Mouse (Mus musculus) E14TG2a.4 (cell line): ENCODE measurements around the gene Umodl1.

Source experiments
- CTCF ChIP-seq: conservative IDR thresholded peaks from 2 replicates; pipeline ENCODE4 v1.5.1; 2014; ENCODE audit warnings: low read length
- NANOG ChIP-seq: IDR thresholded peaks from 2 replicates; pipeline ENCODE4 v1.6.1; 2014; ENCODE audit warnings: borderline replicate concordance, low read length, mixed read lengths
- POU5F1 ChIP-seq: IDR thresholded peaks from 2 replicates; pipeline ENCODE4 v1.6.1; 2014; ENCODE audit warnings: low read length, borderline replicate concordance

DNA sequence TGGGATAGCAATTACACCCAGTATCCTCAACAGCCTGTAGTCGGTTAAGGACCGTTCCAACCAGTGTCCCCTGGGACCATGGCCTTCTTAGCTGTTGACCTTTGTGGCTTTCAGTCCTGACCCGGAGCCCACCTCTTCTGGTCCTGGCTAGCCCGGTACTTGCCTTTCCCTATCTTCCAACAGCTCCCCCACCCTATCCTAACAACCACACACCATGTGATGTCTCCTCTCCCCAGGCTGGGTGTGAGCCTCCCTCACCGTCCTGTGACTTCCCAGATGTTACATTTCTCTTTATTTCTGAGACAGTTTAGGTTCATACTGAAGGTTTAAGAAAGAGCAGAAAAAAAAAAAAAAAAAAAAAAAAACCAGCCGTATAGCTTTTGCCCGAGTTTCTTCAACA, 86.0 kb downstream of the Umodl1 start:
- TF ChIP-seq NANOG (no peak), CTCF (no peak), POU5F1 (no peak)
